Mouse (Mus musculus) embryo, embryonic 9.5 days (tissue): ENCODE data around the gene Tnfrsf22.
"Not testable (repeated sequence)": the region's sequence is repeated elsewhere in the genome, so short reads cannot be mapped to it uniquely, and the experiment has no call there.

ENCODE experiments used
- DNase-seq: peaks from one replicate; pipeline ENCODE4 v3.0.0-alpha.2; 2017; ENCODE audit errors: extremely low spot score

Tnfrsf22 gene

DNA sequence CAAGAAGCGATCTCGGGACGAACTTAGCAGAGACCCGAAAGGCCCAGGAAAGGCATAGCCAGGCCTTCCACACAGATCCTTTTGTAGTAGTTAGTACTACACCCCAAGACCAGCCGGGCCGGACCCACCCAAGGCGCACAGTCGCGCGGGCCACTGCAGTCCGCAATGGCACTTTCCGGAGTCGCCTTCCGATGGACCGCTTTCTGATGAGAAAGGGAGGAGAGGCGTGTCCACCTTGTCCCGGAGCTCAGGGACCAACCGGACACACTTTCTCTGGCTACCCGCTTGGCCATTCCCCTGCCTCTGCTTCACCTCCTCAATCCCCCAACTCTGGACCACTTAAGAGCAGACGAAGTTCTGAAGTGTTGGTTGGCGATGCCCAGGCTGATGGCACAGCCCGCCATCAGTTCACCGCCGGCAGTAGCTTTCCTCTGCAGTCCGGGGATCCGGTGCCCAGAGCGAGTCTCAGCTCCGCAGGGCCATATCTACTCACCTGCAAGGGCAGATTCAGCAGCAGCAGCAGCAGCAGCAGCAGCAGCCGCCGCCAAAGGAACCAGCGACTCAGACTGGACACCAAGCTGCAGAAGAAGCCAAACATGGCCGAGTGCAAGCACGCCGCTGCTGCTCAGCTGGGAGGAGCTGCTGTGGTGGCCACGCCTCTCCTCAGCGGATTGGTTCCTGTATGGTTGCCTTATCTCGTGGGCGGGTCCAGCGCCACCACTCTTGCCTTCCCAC, at the start of gene Tnfrsf22:
Gene Tnfrsf22, minus strand, starts transcription at position 628 of the 735 bp plus-strand sequence.
- DNase-seq, result peak; percentile 80

DNA sequence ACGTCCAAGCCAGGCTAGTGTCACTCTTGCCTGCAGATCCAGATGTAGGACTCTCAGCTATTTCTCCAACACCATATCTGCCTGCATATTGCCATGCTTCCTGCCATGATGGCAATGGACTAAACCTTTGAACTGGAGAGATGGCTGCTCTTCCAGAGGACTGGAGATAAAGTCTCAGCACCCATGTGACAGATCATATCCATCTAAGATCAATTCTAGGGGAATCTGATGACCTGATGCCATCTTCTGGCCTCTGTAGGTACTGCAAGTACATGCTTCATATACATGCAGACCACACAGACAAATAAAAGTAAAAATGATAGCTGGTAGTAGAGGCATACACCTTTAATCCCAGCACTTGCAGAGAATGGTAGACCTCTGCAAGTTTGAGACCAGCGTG, 46.7 kb upstream of the Tnfrsf22 start:
- peak; percentile 25 for DNase-seq

DNA sequence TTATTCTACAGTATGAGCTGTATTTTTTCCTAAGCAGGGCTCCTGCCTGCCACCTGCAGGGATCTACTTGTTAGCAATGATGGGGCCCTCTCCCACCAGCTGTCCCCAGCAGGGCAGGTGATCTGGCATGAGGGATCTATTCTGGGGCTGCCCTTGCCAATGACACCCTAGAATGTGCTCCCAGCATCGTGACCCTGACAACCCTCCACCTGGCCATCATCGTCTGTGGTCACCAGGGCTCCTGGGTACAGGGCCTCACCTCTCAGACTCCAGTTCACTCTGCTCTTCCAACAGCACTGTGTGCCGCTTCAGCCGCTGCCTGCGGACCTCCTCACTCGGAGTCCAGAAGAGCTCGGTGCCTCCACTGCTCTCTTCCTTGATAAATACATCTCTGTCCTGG, 45.1 kb upstream of the Tnfrsf22 start:
- DNase-seq, result no peak

DNA sequence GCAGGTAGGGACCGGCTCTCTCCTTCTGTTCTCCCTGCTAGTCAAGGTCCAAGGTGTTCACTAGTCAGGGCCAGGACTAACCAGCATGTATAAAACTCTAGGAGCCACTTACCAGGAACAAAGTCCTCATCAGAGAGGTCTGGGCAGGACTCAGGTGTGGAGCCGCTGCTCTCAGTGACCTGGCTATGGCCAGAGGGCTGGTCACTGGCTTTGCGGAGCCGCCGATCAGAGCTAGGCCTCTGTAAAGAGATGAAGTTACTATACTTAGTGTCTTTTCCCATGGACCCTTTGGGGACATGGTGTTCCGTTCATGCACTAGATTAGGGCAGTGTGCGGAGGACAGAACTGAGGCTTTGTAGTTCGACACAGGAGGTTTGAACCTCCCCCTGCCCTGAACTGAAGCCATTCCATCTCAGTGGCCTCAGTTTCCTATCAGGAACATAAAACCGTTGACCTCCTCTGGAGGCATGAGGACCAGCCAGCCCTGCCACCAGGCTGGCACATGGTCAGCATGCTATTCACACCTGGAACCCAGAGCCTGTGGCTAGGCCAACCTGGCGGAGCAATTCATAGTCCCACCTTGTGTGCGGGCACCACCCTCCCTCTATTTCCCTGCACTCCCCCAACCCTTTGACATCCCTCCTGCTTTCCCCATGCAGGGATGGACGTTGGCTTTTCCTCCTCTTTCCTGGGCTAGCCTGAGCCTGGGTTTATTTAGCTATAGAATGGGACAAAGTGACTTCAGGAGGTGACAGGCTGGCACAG, 43.5 kb upstream of the Tnfrsf22 start:
- DNase-seq, result no peak

DNA sequence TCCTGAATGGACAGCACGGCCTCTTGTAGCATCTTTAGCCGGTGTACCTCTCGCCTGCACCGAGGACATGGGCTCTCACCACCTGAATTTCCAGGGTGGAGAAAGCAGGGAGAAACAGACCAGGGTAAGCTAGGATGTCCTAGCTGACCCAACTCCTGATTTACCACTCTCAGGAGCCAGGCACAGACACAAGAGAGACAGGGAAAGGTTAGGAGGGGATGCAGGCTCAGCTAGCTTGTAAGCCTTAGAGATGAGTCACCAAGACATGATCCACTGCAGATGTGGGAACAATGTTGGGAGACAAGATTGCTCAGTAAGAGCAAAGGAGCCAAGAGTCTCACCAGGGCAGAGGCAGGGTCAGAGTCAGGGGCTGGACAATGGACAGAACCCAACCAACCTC, 42.4 kb upstream of the Tnfrsf22 start:
- DNase-seq, result no peak

DNA sequence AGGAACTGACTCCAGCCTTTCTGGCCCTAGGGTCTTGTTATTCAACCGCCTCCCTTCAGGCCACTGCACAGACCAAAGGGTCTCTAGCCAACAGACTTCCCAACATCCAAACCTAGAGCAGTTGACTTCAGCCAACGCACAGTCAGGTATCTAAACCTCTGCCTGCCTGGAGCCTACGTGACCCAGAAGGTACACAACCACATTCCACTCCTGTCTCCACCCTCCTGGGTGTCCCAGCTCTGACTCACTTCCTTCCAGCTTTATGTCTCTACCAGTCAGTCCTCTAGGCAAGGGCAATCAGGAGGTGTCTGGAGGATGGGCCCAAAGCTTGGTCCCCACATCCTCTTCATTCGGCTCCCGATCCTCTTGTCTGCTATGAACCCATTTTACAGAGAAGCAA, 41.7 kb upstream of the Tnfrsf22 start:
- no peak for DNase-seq

DNA sequence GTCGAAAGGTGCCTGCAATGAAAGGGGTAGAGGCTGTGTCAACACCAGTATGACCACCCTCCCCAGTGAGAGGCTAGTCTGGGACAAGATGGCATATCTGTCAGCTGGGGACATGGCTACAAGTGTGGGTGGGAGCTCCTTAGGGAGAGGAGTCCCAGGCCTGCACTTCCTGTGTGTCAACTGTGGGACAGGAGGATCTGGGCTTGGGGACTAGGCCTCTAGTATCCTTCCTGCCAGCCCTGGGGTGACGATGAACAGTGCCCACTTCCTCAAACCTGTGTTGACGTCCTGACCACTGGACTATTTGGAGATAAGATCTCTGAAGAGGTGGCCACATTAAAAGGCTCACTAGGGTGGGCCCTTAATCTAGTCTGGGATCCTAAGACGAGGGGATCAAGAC, 40.5 kb upstream of the Tnfrsf22 start:
- DNase-seq, result no peak

DNA sequence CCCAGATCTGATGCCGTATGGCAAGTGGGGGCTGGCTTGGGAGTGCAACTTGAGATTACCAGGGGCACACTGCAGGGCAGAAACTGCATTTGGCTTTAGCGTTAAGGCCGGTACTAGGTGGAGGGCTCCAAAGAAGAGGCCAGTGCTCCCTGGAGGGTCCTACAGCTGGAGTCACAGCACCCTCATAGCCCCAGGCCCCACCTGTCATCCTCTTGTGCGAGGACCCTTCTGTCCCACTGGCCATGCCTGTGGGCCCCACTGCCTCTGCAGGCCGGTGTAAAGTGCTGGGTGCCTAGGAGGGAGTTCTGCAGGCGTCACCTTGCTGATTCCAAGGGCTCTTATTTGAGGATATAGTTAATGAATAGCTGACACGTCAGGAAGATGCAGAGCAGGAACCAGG, 40.0 kb upstream of the Tnfrsf22 start:
- DNase-seq, result no peak

DNA sequence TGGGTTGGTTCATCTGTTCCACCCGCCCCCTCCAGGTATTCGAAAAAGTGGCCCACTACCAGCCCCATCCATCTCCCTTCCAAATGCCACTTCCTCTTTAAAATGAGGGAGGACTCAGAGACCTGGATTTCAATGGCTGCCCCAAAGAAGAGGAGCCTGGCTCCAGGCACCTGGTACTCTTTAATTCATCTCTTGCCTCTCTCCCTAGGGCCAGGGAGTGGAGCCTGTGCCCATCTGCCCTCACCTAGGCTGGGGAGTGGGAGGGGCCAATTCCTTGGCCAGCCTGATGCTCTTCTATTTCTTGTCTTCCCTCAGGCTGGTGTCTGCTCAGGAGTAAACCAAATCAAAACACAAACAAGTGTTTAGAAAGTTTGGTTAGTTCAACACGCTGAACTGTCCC, 37.2 kb upstream of the Tnfrsf22 start:
- DNase-seq, result not testable (repeated sequence)

DNA sequence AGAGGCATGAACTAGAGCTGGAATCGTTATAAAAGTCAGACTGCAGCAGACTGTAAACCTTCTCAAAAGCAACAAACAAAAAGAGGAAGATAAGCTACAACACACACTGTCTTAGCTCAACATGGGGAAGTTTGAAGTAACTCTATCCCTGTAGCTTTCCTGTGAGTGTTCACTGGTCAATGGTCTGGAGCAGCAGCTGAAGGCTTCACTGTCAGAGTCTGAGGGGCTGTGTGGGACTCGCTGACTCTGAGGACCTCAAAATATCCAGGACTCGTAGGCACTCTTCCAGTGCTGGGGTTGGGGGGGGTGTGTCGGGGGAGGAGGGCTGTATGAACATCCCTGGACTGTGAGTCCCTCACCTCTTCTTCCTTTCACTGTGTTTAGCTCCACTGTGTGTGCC, 36.7 kb upstream of the Tnfrsf22 start:
- not testable (repeated sequence) for DNase-seq

DNA sequence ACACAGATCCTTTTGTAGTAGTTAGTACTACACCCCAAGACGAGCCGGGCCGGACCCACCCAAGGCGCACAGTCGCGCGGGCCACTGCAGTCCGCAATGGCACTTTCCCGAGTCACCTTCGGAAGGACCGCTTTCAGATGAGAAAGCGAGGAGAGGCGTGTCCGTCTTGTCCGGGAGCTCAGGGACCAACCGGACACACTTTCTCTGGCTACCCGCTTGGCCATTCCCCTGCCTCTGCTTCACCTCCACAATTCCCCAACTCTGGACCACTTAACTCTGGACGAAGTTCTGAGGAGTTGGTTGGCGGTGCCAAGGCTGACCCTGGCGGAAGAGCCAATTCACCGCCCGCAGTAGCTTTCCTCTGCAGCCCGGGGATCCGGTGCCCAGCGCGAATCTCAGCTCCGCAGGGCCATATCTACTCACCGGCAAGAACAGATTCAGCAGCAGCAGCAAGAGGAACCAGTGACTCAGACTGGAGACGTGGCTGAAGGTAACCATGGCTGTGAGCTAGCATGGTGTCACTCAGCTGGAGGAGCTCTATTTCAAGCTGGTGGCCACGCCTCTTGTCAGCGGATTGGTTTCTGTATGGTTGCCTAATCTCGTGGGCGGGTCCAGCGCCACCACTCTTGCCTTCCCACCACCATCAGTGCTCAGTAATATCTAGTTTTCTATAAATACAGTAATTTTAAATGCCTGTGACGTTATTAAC, 36.1 kb upstream of the Tnfrsf22 start, which contains the start of gene Tnfrsf23:
Gene Tnfrsf23, minus strand, starts transcription at position 514 of the 709 bp plus-strand sequence.
- peak; percentile 49 for DNase-seq

DNA sequence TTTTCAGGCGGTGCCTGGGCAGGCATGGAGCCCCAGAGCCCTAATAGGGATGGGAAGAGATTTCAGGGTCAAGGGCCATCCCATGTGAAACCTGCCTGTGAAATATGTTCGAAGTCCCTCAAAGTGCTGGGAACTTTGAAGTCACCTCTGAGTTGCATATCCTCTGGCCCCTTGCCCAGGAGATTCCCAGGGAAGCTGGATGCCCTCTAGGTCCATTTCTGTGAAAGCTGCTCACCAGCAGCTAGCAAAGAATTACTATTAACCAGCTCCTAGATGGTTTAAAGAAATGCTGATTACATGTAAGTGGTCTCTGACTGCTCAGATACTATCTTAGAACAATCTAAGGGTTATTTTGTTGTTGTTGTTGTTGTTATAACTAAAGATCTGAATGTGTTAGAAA, 35.1 kb upstream of the Tnfrsf22 start:
- DNase-seq, result not testable (repeated sequence)

DNA sequence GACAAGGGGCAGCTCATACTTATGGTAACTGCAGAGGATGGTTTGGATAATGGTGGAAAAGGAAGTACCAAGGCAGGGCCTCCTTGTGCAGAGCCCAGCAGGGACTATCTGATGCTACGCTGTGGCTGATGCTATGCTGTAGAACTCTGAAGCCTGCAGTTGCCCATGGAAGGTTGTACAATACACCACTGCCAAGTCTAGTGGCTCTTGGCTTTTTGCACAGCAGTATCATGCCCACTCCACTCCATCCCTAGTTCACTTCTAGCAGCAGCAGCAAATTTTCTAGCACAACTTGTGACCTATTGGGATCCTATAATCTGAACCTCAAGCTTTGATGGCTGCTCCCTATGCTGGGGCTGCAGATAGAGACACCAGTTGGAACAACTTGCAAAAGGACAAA, 32.1 kb upstream of the Tnfrsf22 start:
- no peak for DNase-seq

DNA sequence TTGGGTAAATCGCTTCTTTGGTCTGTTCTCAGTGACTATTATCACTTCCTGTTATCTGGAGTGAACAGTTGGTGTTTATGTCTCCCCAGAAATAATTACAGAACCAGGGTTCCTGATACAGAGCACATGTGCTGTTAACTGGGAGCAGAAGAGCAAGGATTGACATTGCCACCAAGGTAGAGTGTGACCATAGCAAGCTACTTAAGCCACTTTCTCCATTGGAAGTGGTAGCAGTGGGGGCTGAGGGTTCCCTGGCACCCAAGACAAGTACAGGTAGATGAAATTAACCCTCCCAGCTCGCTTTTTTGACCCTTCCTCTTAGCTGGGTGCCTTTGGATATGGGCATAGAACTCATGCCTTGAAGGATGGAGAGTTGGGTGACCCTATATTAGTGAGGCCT, 31.4 kb upstream of the Tnfrsf22 start:
- not testable (repeated sequence) for DNase-seq

DNA sequence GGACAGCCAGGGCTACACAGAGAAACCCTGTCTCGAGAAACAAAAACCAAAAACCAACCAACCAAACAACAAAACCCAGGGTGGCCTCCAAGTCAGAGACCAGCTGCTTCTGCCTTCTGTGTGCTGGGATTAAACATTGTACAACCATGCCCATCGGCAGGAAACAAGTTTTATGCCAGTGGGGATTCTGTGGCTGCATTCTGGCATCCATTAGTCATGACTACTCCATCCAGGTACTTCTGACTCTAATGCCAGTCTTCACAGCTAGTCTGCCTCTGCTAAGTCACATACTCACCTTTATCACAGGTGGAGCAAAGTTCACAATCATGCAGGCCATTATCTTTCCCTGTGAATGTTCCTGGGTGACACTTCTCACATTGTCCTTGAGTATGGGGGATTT, 30.2 kb upstream of the Tnfrsf22 start:
- DNase-seq, result not testable (repeated sequence)

DNA sequence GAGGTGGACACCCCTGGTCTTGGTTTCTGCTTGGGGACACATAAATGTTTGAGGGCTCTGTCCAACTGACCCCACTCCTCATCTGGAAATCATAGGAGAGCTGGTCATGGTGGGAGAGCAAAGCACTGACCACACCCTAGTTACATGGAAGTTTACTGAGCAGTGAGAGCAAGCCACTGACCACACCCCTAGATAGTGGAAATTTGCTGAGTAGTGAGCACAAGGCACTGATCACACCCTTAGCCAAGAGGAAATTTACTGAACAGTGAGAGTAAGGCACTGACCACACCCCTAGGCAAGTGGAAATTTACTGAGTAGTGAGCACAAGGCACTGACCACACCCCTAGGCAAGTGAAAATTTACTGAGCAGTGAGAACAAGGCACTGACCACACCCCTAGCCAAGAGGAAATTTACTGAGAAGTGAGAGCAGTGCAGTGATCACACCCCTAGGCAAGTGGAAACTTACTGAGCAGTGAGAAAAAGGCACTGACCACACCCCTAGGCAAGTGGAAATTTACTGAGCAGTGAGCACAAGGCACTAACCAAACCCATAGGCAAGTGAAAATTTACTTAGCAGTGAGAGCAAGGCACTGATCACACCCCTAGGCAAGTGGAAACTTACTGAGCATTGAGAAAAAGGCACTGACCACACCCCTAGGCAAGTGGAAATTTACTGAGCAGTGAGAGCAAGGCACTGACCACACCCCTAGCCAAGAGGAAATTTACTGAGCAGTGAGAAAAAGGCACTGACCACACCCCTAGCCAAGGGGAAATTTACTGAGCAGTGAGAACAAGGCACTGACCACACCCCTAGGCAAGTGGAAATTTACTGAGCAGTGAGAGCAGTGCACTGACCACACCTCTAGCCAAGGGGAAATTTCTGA, 17.2 kb upstream of the Tnfrsf22 start:
- DNase-seq, result no peak

DNA sequence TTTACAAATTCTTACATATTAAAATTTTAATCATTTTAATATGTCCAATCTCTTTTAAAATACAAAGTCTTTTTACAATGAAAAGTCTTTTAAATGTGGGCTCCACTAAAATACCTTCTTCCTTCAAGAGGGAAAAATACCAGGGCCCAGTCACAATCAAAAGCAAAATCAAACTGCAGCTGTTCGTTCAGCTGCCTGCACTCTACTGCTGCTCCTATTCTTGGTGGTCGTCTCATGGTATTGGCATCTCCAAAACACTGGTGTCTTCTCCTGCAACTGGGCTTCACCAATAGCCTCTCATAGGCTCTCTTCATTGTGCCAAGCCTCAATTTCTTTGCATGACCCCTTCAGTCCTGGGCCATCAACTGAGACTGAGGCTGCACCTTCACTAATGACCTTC, 14.0 kb upstream of the Tnfrsf22 start:
- DNase-seq, result no peak

DNA sequence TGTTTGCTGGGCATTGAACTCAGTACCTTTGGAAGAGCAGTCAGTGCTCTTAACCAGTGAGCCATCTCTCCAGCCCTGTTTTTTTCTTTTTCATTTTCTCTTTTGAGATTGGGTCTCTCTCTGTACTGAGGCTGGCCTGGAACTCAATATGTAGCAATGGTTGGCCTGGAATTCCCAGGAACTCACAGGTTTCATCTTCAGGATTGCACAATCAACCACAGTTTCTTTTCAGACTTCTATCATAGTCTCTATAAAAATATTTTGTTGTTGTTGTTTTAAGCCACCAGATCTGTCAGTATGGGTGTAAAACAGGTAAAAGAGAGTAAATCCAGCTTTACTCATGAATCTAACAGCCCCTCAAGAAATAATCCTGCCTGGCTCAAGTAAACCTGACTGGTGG, 11.3 kb upstream of the Tnfrsf22 start:
- no peak for DNase-seq

DNA sequence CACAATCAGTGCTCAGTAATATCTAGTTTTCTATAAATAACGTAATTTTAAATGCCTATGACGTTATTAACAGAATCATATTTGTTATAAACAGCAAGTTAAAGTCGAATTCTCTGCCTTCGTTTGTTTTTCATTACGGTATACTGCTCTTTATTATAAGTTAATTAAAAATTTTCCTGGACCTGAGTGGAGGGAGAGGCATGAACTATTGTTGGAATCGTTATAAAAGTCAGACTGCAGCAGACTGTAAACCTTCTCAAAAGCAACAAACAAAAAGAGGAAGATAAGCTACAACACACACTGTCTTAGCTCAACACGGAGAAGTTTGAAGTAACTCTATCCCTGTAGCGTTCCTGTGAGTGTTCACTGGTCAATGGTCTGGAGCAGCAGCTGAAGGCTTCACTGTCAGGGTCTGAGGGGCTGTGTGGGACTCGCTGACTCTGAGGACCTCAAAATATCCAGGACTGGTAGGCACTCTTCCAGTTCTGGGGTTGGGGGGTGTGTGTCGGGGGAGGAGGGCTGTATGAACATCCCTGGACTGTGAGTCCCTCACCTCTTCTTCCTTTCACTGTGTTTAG, 397 bp upstream of the Tnfrsf22 start:
- DNase-seq, result not testable (repeated sequence)

DNA sequence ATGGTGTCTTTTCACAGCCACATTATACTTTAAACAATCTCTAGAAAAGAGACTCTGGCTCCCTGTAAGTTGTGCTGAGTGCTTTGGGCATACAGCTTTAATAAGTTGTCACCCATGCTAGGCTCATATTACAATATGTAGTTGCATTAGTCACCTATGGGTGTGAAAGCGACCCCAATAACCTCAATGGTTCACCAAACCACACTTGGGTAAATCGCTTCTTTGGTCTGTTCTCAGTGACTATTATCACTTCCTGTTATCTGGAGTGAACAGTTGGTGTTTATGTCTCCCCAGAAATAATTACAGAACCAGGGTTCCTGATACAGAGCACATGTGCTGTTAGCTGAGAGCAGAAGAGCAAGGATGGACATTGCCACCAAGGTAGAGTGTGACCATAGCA, 5.5 kb downstream of the Tnfrsf22 start:
- DNase-seq, result not testable (repeated sequence)

DNA sequence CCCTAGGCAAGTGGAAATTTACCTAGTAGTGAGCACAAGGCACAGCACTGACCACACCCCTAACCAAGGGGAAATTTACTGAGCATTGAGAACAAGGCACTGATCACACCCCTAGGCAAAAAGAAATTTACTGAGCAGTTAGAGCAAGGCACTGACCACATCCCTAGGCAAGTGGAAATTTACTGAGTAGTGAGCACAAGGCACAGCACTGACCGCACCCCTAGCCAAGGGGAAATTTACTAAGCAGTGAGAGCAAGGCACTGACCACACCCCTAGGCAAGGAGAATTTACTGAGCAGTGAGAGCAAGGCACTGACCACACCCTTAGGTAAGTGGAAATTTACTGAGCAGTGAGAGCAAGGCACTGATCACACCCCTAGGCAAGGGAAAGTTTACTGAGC, 12.8 kb downstream of the Tnfrsf22 start:
- no peak for DNase-seq
